Mouse (Mus musculus) kidney, adult 2 months (tissue): ENCODE measurements at regions not wholly inside any gene's neighbourhood (a gene's known extent, or its start where the extent isn't known, plus 50 kb on each side); places are given as distances from the start of the nearest gene placed in this dataset.

Source experiments
- CTCF ChIP-seq: fragments of 200-500 bp; conservative IDR thresholded peaks from 2 replicates; pipeline ENCODE4 v1.5.1; 2011; ENCODE audit warnings: low read depth, mild to moderate bottlenecking, control low read depth, low read length, moderate library complexity, mixed read lengths; ENCODE audit not compliant: insufficient read depth, insufficient read length
- POLR2A ChIP-seq: fragments of 200-500 bp; IDR thresholded peaks from one replicate; pipeline ENCODE4 v1.6.1; 2011; ENCODE audit warnings: low read depth, low read length, control low read depth

DNA sequence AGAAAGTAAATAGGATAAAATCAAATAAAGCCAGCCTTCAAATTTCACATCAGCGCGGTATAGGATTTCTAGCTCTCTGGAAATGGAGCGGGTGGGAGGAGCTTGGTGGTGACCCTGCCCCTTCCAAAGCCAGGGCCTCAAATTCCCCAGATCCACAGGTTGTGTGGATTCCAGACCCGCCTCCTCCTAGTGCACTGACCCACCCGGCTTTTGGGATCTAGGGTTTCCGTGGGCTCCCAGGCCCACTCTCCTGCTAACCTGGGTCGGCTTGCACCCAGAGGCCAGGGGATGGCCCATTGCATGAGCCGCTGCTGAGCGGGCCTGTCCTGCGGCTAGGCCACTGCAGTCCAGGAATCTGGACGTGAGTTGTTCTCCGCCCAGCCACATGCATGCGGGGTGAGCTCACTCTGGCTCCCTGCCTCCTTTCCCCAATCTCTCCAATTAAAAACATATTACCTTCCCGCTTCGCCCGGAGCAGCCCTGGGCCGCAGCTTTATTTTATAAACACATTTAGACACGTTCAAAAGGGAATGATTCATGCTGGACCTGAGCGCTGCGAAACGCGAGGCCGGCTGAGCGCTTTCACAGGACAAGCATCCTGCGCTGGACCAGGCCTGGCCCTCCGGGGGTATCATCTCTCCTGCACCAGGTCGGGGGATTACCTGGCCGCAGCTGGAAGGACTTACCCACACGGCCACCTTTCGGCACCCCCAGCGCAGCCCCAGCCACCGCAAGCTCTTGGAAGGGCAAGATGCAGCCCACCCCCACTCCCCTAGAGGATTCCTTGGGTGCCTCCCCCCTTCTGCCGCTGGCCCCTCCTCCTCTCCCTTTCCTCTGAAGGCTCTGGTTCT, 101.2 kb upstream of the Smim23 start:
- no peak for TF ChIP-seq CTCF
- no peak for TF ChIP-seq POLR2A
